20 mouse cellular contexts compared by ENCODE assay signal in genomic region chr9:71981071-71981470, GRCm38 (mm10).
"Had no signal": no experiment of that assay in that cellular context is flagged by ENCODE, and none has a peak within 500 bp of the region (broad histone marks: within the 10 kb centered on the region; RNA-seq: fewer than 3 reads in every experiment).

No protein-coding gene starts in this region.

- DNase-seq: gastrocnemius, postnatal 14 days; gastrocnemius, postnatal 36 days; heart, postnatal 10 days; kidney, adult 18-20 months; kidney, adult 8-10 months; kidney, postnatal 14 days; kidney, postnatal 36 days; left cerebral cortex, postnatal 4 days; liver, embryonic 13.5 days had no signal

- H3K4me3 ChIP-seq: heart, embryonic 10.5 days; heart, embryonic 12.5 days; hindbrain, embryonic 13.5 days; hindbrain, embryonic 15.5 days; kidney, embryonic 15.5 days; layer of hippocampus, adult 2 months; limb, embryonic 13.5 days; limb, embryonic 15.5 days; liver, embryonic 13.5 days; liver, embryonic 15.5 days had no signal

- H3K9ac ChIP-seq: heart, embryonic 12.5 days; hindbrain, embryonic 13.5 days; hindbrain, embryonic 15.5 days; kidney, embryonic 15.5 days; limb, embryonic 13.5 days; limb, embryonic 15.5 days; liver, embryonic 13.5 days; liver, embryonic 15.5 days had no signal

- H3K27me3 ChIP-seq: heart, embryonic 12.5 days; hindbrain, embryonic 13.5 days; hindbrain, embryonic 15.5 days; kidney, embryonic 15.5 days; limb, embryonic 13.5 days; limb, embryonic 15.5 days; liver, embryonic 13.5 days; liver, embryonic 15.5 days had no signal

- ATAC-seq: hindbrain, postnatal 0 days had no signal

- H3K4me2 ChIP-seq: heart, embryonic 12.5 days; hindbrain, embryonic 13.5 days; hindbrain, embryonic 15.5 days; kidney, embryonic 15.5 days; limb, embryonic 13.5 days; limb, embryonic 15.5 days; liver, embryonic 13.5 days; liver, embryonic 15.5 days had no signal

- H3K4me1 ChIP-seq: heart, embryonic 10.5 days had no signal

- H3K36me3 ChIP-seq: heart, embryonic 10.5 days; heart, embryonic 12.5 days; hindbrain, embryonic 13.5 days; hindbrain, embryonic 15.5 days; kidney, embryonic 15.5 days; limb, embryonic 13.5 days; limb, embryonic 15.5 days; liver, embryonic 13.5 days; liver, embryonic 15.5 days had no signal

- H3K27ac ChIP-seq: heart, embryonic 10.5 days; hindbrain, embryonic 13.5 days; hindbrain, embryonic 15.5 days; hindbrain, postnatal 0 days; kidney, embryonic 15.5 days; kidney, postnatal 0 days; limb, embryonic 13.5 days; limb, embryonic 15.5 days; liver, embryonic 13.5 days; liver, embryonic 15.5 days had no signal

- H3K9me3 ChIP-seq: heart, embryonic 10.5 days; heart, embryonic 12.5 days; hindbrain, embryonic 13.5 days; hindbrain, embryonic 15.5 days; kidney, embryonic 15.5 days; limb, embryonic 13.5 days; limb, embryonic 15.5 days; liver, embryonic 13.5 days; liver, embryonic 15.5 days had no signal
